Mouse (Mus musculus): ENCODE measurements around the gene Smyd3.

Smyd3 gene

DNA sequence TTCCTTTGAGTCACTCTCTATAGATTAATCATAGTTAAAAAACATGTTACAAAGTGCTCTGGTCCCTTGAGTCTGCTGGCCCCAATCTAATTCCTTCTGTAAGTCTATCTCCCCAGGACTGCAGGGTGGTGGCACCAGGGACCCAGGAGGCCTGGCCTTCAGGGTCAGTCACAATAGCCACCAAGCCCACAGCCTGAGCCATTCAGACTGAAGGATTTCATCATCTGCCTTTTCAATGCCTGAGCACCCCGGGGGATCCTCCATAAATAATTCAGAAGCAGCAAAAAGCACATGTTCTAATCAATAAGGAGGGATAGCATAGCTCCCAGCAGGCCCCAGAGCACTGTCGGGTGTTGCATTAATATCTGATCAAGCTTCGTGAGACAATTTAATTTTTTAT, 263.3 kb downstream of the Smyd3 start:
- in situ Hi-C loops (cut with MboI; ENCODE audit: unreplicated experiment in 2 of 2) = no loop called here

DNA sequence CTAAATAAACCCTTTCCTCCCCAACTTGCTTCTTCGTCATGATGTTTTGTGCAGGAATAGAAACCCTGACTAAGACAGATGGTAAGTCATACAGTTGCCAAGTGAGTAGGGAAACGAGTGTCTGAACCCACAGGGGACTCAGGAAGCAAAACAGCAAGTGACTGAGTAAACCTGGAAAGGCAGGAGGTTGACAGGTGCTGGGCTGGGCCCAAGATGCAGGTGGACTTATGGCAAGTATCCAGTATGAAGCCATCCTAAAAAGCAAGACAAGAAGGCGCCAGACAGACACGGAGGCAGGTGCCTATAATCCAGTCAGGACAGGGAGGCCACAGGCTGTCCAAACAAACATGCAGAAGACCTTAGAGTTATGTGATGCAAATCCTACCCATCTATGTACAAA, 265.2 kb downstream of the Smyd3 start:
- in situ Hi-C loops (cut with MboI; ENCODE audit: unreplicated experiment in 2 of 2) = no loop called here

DNA sequence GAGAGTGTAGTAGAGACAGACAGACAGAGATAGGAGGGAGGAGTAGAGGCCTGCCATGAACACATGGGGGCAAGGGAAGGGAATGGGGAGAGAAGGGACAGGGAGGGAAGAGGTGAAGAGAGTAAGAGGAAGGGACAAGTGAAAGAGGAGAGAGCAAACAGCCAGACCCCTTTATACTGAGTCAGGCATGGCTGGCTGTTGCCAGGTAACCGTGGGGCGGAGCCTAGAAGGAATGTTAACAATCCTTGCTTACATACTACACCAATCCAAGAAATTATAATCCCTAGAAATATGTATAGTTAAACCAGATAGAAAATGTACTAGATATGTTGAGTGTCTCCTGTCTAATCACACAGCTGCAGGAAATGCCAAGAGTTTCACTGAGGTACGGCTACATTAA, 267.5 kb downstream of the Smyd3 start:
- in situ Hi-C loops (cut with MboI; ENCODE audit: unreplicated experiment in 2 of 2) = no loop called here

DNA sequence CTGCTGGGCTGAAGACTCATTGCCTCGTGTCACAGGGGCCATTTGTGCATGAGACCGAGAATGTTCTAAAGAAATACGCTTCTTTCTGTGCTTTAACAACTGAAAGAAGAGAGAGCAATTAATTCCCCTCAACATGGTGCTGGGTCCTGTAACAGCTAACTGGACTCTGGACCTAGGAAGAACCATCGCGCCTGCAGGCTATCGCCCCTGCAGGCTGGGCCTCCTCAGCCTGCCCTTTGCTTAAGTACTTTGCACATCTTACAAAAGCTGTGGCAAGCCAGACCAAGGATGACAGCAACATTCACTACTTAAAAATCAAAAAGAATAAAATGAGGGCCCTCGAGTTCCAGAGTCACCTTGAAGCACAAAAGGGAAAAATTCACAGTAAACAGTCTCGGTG, 274.3 kb downstream of the Smyd3 start:
- in situ Hi-C loops (cut with MboI; ENCODE audit: unreplicated experiment in 2 of 2) = loop anchor here in 1 of 2 experiments (25.0 kb wide), 1 partner anchor 956 kb away; no protein-coding TSS in a partner anchor

DNA sequence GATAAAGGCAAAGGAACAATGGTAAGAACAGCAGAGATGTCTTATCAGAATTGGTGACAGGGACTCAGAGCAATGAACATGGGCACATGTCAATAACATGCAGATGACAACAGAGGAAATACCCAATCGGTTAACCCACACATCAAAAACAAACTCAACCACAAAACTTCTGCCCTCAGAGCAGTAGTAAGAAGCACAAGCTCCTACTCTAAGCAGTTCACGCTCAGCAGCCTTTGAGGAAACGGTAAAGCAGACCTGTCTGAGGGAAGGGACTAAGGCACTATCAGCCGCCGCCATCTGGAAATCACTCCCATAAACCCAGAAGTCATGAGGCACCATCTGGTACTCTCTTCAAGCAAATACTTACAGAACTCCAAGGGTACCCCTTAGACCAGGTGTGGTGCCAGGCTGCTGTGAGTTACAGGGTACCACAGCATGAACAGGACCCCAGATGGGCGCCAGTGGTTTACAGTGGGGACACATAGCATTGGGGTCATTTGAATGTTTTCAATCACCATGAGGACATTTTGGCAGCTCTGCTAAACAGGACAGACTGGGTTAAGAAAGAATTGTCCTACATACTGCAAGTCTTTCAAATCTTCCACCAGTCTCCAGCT, 277.1 kb downstream of the Smyd3 start:
- in situ Hi-C loops (cut with MboI; ENCODE audit: unreplicated experiment in 2 of 2) = loop anchor here in 1 of 2 experiments (25.0 kb wide), 1 partner anchor 953 kb away; no protein-coding TSS in a partner anchor

DNA sequence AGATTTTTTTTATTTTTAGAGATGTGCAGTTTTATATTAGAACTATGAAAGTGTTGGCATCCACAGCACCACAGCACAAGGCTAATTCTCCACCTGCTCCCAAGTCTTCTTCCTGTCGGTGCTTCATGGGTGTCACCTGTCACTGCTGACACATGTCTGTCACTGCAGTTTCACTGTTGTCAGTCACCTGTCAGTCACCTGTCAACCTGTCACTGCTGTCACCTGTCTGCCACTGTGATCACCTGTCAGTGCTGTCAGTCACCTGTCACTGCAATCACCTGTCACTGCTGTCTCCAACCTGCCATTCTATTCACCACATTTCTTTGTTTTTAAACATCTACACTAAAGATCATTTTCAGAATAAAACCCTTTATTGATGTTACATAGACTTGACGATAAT, 279.2 kb downstream of the Smyd3 start:
- in situ Hi-C loops (cut with MboI; ENCODE audit: unreplicated experiment in 2 of 2) = loop anchor here in 1 of 2 experiments (25.0 kb wide), 1 partner anchor 951 kb away; no protein-coding TSS in a partner anchor

DNA sequence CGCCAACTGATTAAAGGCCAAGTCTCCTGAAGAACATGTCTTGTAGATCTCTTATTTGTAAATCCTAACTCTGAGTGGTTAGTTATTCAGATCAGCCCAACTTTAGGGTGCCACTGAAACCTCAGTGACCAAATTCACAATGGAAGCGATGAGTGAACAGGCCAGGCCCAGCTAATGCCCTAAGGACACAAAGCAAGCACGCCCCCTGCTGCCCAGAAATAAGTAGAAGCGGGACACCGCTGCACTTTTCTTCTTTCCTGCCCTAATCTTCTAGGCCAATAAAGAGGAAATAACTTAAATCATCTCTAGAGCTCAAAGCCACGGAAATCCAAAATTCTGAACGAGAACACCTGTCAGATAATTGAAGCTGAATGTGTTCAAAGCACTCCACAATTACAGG, 279.9 kb downstream of the Smyd3 start:
- in situ Hi-C loops (cut with MboI; ENCODE audit: unreplicated experiment in 2 of 2) = loop anchor here in 1 of 2 experiments (25.0 kb wide), 1 partner anchor 951 kb away; no protein-coding TSS in a partner anchor

DNA sequence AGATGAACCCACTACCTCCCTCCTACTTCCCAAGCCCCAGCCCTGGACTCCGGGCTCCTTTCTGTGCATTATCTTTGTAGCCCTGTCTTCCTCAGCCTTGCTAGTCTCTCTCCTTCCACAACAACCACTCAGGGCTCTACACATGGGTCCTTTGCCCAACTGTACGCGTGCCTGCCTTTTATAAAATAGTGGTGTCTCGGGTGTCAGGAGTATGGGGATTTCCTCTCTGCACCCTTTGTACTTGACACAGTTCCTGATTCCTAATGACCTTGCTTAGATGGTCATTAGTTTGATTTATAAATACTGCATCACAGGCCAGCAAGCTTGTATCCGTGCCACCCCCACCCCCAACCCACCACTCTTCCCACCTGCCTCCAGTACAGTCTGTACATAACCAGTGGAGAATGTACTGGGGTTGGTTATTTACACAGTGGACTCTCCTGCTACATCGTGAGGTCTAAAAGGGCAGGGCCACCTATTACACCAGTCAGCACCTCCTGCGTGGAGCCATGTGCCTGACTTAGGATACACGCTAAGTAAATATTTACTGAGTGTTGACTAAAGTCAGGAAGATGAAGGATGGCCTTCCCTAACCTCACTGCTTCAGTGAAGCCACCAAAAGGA, 281.5 kb downstream of the Smyd3 start:
- in situ Hi-C loops (cut with MboI; ENCODE audit: unreplicated experiment in 2 of 2) = loop anchor here in 1 of 2 experiments (25.0 kb wide), 1 partner anchor 949 kb away; no protein-coding TSS in a partner anchor

DNA sequence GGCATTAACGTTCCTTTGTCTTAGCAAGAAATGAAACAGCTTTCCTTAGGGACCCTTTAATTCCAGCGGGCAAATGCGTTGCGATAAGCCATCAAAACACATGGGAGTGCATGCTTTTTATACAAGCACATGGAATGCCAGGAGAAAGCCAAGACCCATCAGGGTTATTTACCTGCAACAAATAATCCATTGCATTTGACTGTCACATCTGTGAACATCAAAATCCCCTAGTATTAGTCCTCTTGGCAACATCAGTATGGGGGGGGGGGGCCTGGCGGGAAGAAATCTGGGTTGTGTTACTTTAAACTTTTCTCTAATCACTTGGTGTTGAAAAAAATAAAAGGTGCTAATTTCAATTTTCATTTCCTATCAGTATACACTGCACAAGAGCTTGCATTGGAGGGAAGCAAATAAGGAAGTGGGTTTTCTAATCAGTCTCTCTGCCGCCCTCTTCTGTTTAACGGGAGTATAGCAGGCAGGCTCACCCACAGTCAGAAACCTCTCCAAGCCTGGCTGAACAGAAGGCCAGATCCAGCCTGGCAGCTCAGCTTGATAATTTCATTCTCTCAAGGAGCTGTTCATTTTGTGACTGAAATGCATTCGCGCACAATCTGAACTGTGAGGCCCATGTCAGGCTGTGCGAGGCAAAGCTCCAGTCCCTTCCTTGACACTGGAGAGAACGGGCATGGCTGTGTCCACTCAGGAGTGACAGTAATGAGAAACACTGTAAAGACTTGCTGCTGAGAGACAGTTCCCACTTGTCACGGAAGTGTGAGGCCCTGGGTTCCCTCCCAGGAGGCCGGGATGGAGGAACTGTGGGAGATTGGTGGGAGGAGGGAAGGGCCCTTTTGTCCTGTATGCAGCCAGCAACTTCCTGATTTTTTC, 285.8 kb downstream of the Smyd3 start:
- in situ Hi-C loops (cut with MboI; ENCODE audit: unreplicated experiment in 2 of 2) = loop anchor here in 1 of 2 experiments (25.0 kb wide), 1 partner anchor 945 kb away; no protein-coding TSS in a partner anchor

DNA sequence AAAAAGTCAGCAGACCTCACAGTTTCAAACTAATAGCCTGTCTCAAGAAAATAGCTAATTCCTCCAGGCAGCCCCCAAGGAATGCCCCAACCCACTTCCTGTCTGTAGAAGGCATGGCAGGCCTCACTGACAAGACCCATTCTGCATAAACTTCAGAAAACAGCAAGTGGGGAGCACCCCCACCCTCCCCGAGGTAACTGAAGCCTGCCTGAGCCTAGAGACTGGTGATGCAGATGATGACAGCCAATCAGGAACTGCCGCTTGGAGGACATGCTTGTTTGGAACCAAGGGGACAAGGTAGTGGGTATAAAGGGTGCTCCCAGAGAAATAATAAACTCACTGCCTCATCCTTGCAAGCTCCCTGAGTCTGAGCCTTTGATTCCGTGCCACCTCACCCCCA, 288.3 kb downstream of the Smyd3 start:
- in situ Hi-C loops (cut with MboI; ENCODE audit: unreplicated experiment in 2 of 2) = loop anchor here in 1 of 2 experiments (25.0 kb wide), 1 partner anchor 942 kb away; no protein-coding TSS in a partner anchor

DNA sequence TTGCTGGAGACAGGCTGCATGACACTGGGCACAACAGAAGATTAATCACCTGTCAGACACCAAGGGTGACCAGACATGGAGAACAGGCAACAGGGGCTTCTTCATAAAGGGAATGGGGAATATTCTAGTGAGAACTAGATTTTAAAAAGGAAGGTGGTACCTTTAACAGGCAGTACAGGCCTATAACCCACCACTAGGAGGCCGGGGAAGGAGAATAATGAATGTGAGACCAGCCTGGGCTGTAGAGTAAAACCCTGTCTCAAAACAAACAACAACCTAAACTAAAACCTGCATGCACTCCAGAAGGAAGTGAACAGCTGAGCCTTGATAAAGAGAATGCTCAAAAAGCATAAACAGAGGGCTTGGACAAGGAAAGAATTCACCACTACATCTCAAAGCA, 297.6 kb downstream of the Smyd3 start:
- in situ Hi-C loops (cut with MboI; ENCODE audit: unreplicated experiment in 2 of 2) = no loop called here

DNA sequence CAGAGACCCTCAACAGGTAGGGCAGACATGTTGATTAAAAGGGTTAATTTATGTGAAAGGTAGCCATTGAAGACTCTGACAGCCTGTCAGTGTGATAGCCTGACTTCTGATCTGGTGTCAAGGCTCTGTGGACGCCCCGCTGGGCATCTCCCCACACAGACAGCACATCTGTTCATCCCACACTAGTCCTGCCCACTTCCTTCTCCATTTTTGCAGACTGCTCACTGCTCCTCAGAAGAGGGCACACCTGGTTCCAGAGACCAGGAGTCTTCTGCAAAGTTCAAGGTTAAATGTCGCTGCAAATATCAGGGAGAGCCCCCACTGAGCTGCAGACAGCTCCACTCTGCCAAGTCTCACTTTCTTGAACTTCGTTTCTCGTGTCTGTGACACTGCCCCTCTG, 299.8 kb downstream of the Smyd3 start:
- in situ Hi-C loops (cut with MboI; ENCODE audit: unreplicated experiment in 2 of 2) = no loop called here

DNA sequence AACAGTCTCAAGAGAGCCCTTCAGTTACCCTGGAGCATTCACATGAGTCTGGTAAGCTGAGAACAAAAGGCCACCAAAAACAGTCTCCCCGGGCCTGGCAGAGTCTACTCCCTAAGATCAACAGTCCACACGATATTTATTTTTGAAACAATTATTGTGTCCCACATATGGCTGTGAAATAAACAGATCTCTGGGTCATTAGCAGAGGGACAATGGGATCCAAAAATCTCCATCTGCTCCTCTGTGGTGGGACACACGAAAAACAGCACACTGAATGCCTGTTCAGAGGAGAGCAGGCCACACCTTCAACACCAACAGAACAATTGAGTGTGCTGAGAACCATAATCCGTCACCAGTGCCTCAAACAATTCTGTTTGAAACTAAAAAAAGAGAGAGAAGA, 300.8 kb downstream of the Smyd3 start:
- in situ Hi-C loops (cut with MboI; ENCODE audit: unreplicated experiment in 2 of 2) = no loop called here

DNA sequence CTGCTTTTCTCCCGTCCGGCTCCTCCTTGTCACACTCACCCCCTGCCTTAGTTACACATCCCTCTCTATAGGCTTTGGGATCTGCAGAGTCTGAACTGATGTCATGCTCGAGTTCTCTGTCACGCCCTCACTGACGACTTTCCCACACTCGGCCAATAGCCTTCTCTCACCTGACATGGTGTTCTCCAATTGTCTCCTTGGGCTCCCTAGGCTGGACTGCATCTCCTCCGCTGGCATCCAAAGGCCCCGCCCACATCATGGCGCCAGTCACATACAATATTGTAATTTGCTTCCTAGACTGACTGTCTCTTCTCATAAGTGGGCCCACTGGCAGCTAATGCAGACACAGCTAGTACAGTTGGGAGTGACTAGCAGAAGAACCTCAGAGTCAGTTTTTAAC, 304.5 kb downstream of the Smyd3 start:
- in situ Hi-C loops (cut with MboI; ENCODE audit: unreplicated experiment in 2 of 2) = no loop called here

DNA sequence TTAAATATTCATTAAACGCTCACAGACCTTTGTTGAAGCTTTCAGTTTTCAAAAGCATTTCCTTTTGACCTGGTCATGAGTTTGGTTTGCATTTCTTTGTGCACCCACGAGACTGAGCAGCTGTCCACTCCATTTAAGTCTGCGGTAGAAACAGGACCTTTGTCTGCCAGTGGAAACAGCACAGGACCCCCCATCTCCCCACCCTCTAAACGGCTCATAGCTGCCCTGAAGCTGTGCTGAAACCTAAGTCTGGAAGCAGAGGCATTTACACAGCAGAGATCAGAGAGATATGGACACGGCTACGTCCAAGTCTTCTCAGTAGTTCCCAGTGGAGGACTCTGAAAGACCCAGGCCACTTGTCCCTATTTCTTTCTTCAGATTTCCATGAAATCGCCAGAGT, 305.5 kb downstream of the Smyd3 start:
- in situ Hi-C loops (cut with MboI; ENCODE audit: unreplicated experiment in 2 of 2) = no loop called here

DNA sequence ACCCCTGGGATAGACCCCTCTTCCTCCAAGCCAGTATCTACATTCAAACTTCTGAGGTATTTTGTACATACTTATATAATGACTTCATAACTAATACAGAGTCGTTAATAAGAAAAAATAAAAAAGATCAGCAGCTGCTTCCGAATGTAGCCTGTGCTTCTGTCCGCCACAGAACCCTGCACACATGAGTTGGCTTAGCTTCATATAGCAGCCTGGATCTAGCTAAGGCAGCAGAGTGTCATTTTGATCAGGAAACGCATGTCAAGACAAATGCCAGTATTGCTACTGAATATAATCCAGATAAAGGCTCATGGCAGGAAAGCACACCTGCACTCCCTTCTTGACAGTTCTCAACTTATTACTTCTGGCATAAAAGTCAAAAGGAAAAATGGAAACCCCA, 306.5 kb downstream of the Smyd3 start:
- in situ Hi-C loops (cut with MboI; ENCODE audit: unreplicated experiment in 2 of 2) = no loop called here

DNA sequence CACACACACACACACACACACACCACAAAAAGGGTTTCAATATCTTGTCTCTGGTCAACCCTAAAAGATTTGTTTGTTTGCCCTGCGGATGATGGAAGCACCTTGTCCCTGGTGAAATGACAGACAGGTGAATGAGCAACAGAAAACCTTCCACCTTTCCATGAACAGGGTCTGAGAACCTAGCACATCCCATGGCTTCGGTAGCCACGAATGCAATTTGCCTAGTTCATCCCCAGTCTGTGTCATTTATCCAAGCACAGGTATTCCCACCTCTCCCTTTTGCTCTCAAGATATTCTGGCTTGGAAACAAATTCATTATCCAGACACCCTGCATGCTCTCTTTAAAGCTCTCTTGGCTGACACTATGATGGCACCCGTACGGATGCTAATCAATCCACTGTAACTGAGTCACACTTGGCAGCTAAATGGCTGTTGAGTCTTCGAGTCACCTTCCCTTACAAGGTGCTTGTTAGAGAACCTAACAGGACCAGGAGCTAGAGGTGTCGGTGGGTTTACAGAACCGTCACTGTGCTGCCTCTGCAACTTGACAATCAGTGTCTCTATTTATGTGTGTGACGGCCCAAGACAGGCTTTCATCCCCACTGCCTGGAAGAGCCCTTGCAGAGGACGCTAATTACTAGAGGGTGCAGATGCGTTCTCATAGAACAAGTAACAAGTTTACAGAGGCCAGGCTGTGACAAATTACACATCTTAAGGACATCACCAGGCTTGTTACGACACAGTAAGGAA, 309.8 kb downstream of the Smyd3 start:
- in situ Hi-C loops (cut with MboI; ENCODE audit: unreplicated experiment in 2 of 2) = no loop called here

DNA sequence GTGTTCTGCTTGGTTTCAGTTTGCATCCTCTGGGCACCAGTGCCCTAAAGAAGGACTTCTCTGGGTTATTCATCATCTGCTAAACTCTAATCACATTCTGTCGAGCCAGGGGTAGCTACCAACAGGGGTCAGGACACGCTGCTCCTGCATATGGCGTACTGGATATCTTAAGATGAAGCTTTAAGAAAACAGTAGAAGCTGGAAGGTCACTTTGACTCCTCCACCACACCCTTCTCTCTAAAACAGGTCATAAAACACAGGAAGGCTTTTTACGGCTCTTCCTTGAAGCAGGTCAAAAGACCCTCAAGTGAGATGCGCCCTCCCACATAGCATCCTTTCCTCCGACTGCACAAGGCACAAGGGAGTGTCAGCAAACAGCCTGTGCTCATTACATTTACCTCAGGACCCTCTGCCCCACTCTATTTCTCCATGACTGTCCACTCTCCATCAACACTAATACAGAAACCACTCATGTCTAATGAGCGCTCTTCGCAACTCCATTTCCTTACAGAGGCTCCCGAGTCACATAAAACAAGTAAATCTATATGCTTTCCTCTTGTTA, 310.6 kb downstream of the Smyd3 start:
- in situ Hi-C loops (cut with MboI; ENCODE audit: unreplicated experiment in 2 of 2) = no loop called here

DNA sequence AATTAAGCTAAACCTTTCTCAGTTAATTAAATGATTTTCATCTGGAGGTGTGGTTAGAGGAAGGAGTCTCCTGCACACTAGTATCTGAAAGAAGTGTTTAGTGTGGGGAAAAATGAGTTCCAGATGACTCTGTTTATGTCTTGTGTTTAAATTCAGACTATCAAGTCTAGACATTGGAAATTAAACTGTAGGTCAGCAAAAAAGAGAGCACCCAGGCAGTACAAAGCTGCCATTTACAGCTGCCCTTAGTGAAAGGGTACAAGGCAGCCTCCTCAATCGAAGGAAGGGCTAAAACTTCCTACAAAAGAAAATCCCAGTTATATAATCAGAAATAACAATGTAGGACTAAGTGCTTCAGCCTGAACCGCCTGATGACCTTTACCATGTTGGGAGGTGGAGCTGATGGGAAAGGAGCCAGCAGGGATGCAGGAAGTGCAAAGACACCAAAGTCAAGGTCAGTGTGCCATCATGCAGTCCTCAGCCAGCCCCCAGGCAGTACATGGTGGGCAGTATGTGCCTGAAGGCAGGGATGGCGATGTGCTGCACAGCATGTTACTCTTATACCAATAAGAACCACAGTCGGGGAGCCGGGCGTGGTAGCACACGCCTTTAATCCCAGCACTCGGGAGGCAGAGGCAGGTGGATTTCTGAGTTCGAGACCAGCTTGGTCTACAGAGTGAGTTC, 319.2 kb downstream of the Smyd3 start:
- in situ Hi-C loops (cut with MboI; ENCODE audit: unreplicated experiment in 2 of 2) = no loop called here

Data from v-Abl transformed pro-B cells (cell line).